Mouse (Mus musculus): ENCODE results near the gene Calm5.

GRCm38 (mm10) chr13:3896913-3897312 is 42.9 kb downstream of the Calm5 start:
- TF ChIP-seq TAL1 (IDR thresholded peaks at IDR 0.05; ENCODE audit: low read length) (no peak), GATA1 (IDR thresholded peaks at IDR 0.05; ENCODE audit: low read length) (no peak)

All from erythroblast, embryonic 14.5 days (primary cell).